Mouse (Mus musculus) heart, embryonic 14.5 days (tissue): ENCODE measurements around the gene Ppid. TPM values are rescaled to one million over a fixed set of nuclear protein-coding genes. Genes with fewer than 3 reads are reported as not detected.
"Not testable (repeated sequence)": the region's sequence is repeated elsewhere in the genome, so short reads cannot be mapped to it uniquely, and the experiment has no call there.

Experiments used
- ATAC-seq: fragments of 200-750 bp; cut with Nextera tagmentation; 2 replicates; pipeline ENCODE4 v1.8.0; 2017; ENCODE audit warnings: low read depth, moderate TSS enrichment; ENCODE audit not compliant: insufficient number of reproducible peaks, insufficient read depth, low FRiP score
- H3K27ac ChIP-seq, 2 experiments: fragments of 200-500 bp in 1 of 2; fragments of 300-500 bp in 1 of 2; sonication (generic) in 1 of 2; replicated peaks in 1 of 2; 2 replicates each; pipeline ENCODE4 v1.5.1; 2012 to 2014; ENCODE audit warnings: low read depth in 2 of 2, low read length in 2 of 2, control low read depth in 1 of 2, mild to moderate bottlenecking in 1 of 2, mixed read lengths in 1 of 2; ENCODE audit not compliant: control insufficient read depth in 1 of 2, insufficient read depth in 1 of 2
- H3K27me3 ChIP-seq: fragments of 300-500 bp; sonication (generic); 2 replicates; pipeline ENCODE4 v1.6.1; 2014; ENCODE audit warnings: mild to moderate bottlenecking, low read length, control low read depth; ENCODE audit not compliant: control insufficient read depth, insufficient read depth
- H3K36me3 ChIP-seq: fragments of 300-500 bp; sonication (generic); 2 replicates; pipeline ENCODE4 v1.6.1; 2014; ENCODE audit warnings: mild to moderate bottlenecking, control low read depth, low read length, mixed read lengths; ENCODE audit not compliant: control insufficient read depth, insufficient read depth
- H3K4me1 ChIP-seq, 2 experiments: fragments of 200-500 bp in 1 of 2; fragments of 300-500 bp in 1 of 2; sonication (generic) in 1 of 2; 2 replicates each; pipeline ENCODE4 v1.6.1; 2012 to 2014; ENCODE audit warnings: low read length in 2 of 2, control low read depth in 1 of 2, mixed read lengths in 1 of 2; ENCODE audit not compliant: control insufficient read depth in 2 of 2, insufficient read depth in 2 of 2
- H3K4me2 ChIP-seq: fragments of 300-500 bp; sonication (generic); 2 replicates; pipeline ENCODE4 v1.6.1; 2014; ENCODE audit warnings: mild to moderate bottlenecking, low read length
- H3K4me3 ChIP-seq, 2 experiments: fragments of 200-500 bp in 1 of 2; fragments of 300-500 bp in 1 of 2; sonication (generic) in 1 of 2; 2 replicates each; pipeline ENCODE4 v1.5.1; 2012 to 2014; ENCODE audit warnings: low read length in 2 of 2, mild to moderate bottlenecking in 2 of 2, control low read depth in 1 of 2, low read depth in 1 of 2, moderate library complexity in 1 of 2; ENCODE audit not compliant: control insufficient read depth in 1 of 2, insufficient read depth in 1 of 2
- H3K9ac ChIP-seq: fragments of 300-500 bp; sonication (generic); 2 replicates; pipeline ENCODE4 v1.6.1; 2014; ENCODE audit warnings: mild to moderate bottlenecking, low read length
- H3K9me3 ChIP-seq: fragments of 300-500 bp; sonication (generic); 2 replicates; pipeline ENCODE4 v1.6.1; 2016; ENCODE audit warnings: low read length, control low read depth; ENCODE audit not compliant: control insufficient read depth
- WGBS: fragments of 180-500 bp; shearing (Covaris S2); extraction: QIAGEN DNeasy Blood & Tissue Kit; methylation state at CpG from one replicate; pipeline ENCODE4 v1.1.7; 2014; 5-methylcytosine and 5-hydroxymethylcytosine counted together
- polyA plus RNA-seq: library from polyadenylated mRNA; unstranded; fragments of >200 nt; fragmentation: Nextera tagmentation; extraction: Ambion mirVana; gene quantifications from 2 replicates; pipeline ENCODE4 v1.2.1, GENCODE M21; 2014

Ppid gene
- polyA plus RNA-seq, 1 experiment from 2014 or later = 95.6 TPM

GRCm38 (mm10) chr3:79566716-79567691, 24.1 kb upstream of the Ppid start:
- Histone ChIP-seq H3K4me2 (peak overlapping the region; percentile 78), H3K4me3 (peak overlapping the region; percentile 82 to 91), H3K9ac (peak overlapping the region; percentile 86), H3K27ac (peak overlapping the region; percentile 78 to 84), H3K4me1 (peaks cover 6 to 13% of the 10 kb centered on the region in 2 experiments), H3K9me3 (no peaks in the 10 kb centered on the region), H3K36me3 (no peaks in the 10 kb centered on the region), H3K27me3 (no peaks in the 10 kb centered on the region)
- WGBS = 4% methylated on average over 51 of the region's 60 CpGs
- ATAC-seq = peak; percentile 1

DNA sequence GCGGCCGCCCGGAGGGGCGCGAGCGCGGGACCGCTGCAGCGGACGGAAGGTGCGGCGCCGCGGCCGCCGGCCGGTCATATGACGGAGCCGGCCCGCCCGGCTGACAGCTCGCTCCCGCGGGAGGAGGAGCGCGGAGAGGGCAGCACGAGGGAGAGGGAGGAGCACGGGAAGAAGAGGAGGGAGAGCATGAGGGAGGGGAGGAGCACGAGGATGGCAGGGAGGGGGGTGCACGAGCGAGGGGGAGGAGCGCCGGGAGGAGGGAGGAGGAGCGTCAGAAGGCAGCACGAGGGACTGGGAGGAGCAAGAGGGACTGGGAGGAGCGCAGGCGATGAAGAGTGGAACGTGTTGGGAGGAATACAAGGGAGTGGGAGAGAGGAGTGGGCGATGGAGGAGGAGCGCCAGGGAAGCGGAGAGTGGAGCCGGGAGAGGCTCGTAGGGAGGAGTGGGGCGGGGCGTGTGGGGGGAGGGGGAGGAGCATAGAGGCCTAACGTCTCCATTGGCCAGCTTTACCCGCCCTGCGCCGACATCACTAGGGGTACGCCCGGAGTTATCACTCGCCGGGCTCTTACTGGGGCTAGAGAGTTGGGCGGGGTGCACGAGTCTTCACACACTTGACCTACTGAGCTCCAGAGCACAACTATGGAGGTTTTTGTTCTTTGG, 23.3 kb upstream of the Ppid start, which contains the start of gene Fnip2:
TSS of gene Fnip2 (minus strand) at position 94 of the 660 bp plus-strand sequence.
- H3K36me3 ChIP-seq = no peaks in the 10 kb centered on the region
- no peaks in the 10 kb centered on the region for H3K27me3 ChIP-seq
- peak within 1 kb of the TSS; percentile 86 for H3K9ac ChIP-seq
- H3K4me3 ChIP-seq = peak within 1 kb of the TSS; percentile 82 to 91
- WGBS = under 1% methylated on average over 53 of the region's 55 CpGs
- H3K27ac ChIP-seq = peak within 1 kb of the TSS; percentile 78 to 84
- no peaks in the 10 kb centered on the region for H3K9me3 ChIP-seq
- H3K4me2 ChIP-seq = peak within 1 kb of the TSS; percentile 78
- ATAC-seq = peak; percentile 94
- H3K4me1 ChIP-seq = peaks cover 6 to 13% of the 10 kb centered on the region in 2 experiments

DNA sequence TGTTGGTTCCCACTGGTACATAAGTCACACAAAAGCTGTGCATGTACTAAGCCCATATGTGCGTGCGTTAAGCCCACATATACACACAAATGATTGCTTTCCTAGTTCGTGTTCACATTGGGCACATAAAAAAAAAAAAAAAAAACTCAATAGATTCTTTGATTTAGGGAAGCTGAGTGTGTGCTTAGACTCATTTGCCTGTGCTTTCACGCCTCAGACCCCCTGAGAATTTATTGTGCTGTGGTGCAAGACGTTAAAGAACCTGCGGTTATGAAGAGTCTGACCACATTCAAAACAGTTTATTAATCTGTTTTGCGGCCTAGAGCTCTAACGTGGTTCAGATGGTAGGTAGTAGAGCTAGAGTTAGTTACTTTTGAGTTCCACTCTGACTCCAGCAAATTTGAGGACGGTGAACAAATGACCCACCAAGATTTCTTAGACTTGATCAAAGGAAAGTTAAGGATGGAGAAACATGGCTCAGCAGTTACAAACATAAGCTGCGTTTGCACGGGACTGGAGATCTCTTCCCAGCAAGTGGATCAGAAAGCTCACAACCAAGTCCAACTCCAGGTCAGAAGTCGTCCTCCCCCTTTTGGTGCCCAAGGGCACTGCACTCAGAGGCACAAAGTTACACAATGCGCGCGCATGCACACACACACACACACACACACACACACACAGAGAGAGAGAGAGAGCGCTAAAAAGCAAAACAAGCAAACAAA, 22.4 kb upstream of the Ppid start:
- Histone ChIP-seq H3K9me3 (no peaks in the 10 kb centered on the region), H3K27me3 (no peaks in the 10 kb centered on the region), H3K4me1 (peaks cover 6 to 13% of the 10 kb centered on the region in 2 experiments), H3K4me2 (peak overlapping the region; percentile 78), H3K27ac (peak overlapping the region; percentile 65 to 78), H3K36me3 (no peaks in the 10 kb centered on the region), H3K4me3 (peak overlapping the region in 1 of 2 experiments; percentile 82; a peak in 1 of 4 replicates), H3K9ac (no peak overlapping the region)
- 93% methylated on average over 16 of the region's 16 CpGs for WGBS
- ATAC-seq = no peak

DNA sequence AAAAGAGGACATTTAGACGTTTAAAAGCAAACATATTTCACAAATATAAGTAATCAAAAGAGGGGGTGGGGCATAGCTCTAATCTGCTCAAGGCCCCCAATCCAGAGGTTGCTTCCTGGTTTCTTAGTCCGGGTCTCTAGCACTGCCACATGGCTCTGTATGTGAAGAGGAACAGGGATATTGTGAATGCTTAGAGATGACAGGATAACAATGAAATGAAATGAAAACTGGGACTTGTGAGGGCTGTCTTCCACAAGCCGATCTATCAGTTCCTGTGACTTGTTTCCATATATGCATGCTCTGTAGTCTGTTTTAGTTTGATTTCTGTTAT, 21.8 kb upstream of the Ppid start:
- H3K9ac ChIP-seq = no peak overlapping the region
- H3K4me2 ChIP-seq = no peak overlapping the region
- 77% methylated on average over 3 of the region's 3 CpGs for WGBS
- H3K9me3 ChIP-seq = no peaks in the 10 kb centered on the region
- H3K4me1 ChIP-seq = peaks cover 6 to 13% of the 10 kb centered on the region in 2 experiments
- no peaks in the 10 kb centered on the region for H3K27me3 ChIP-seq
- no peaks in the 10 kb centered on the region for H3K36me3 ChIP-seq
- no peak overlapping the region for H3K27ac ChIP-seq
- no peak for ATAC-seq
- no peak overlapping the region for H3K4me3 ChIP-seq

- Histone ChIP-seq H3K27ac (no peak overlapping the region), H3K9me3 (no peaks in the 10 kb centered on the region), H3K9ac (no peak overlapping the region), H3K4me1 (peaks cover 6 to 8% of the 10 kb centered on the region in 2 experiments; a peak in 3 of 4 replicates), H3K27me3 (no peaks in the 10 kb centered on the region), H3K36me3 (no peaks in the 10 kb centered on the region), H3K4me3 (no peak overlapping the region), H3K4me2 (no peak overlapping the region)
- no peak for ATAC-seq
- WGBS = 70% methylated on average over 3 of the region's 3 CpGs
Measured at GRCm38 (mm10) chr3:79572399-79572798, 18.7 kb upstream of the Ppid start.

GRCm38 (mm10) chr3:79573376-79573775, 17.8 kb upstream of the Ppid start:
- H3K4me2 ChIP-seq, H3K27ac ChIP-seq, H3K9me3 ChIP-seq, H3K4me3 ChIP-seq, ATAC-seq, H3K36me3 ChIP-seq, H3K9ac ChIP-seq, H3K4me1 ChIP-seq, H3K27me3 ChIP-seq: not testable (repeated sequence)
- WGBS = 89% methylated on average over 5 of the region's 5 CpGs

DNA sequence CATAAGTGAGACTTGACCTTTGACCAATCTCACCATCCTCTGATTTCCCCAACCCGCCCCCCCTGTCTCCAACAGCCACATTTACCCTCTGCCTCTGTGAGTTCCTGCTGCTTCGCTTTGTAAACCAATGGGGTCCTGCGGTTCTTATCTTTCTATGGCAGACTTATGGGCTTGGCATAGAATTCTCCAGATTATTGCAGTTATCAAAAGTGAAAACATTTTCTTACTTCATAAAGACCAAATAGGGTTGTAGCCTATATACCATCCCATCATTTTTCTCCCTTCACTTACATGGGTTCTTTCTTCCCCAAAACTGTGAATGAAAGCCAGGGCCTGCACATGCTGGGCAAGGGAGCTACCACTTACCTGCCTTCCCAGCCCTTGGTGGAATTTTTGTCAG, 16.8 kb upstream of the Ppid start:
- Histone ChIP-seq H3K27me3 (no peaks in the 10 kb centered on the region), H3K4me1 (peaks cover 5 to 6% of the 10 kb centered on the region in 2 experiments; a peak in 3 of 4 replicates), H3K4me3 (no peak overlapping the region), H3K9me3 (no peaks in the 10 kb centered on the region), H3K4me2 (no peak overlapping the region), H3K27ac (no peak overlapping the region), H3K9ac (no peak overlapping the region), H3K36me3 (no peaks in the 10 kb centered on the region)
- no peak for ATAC-seq
- 79% methylated on average over 3 of the region's 3 CpGs for WGBS
